Mouse (Mus musculus) CH12.LX (cell line): Measurements from ENCODE around the gene Cox17. TPM values are rescaled to one million over a fixed set of nuclear protein-coding genes. Genes with fewer than 3 reads are reported as not detected.
A peak's percentile ranks its signal among the peaks of the same experiment; 100 is the strongest.

ENCODE experiments used
- DNase-seq: peaks from one replicate; pipeline ENCODE4 v3.0.0-alpha.2; 2013; ENCODE audit errors: extremely low read depth
- H3K27ac ChIP-seq: 2 replicates; pipeline ENCODE4 v1.5.1; 2012; ENCODE audit warnings: low read depth, mild to moderate bottlenecking, control low read depth, moderate library complexity; ENCODE audit not compliant: insufficient read depth
- H3K27me3 ChIP-seq: replicated peaks from 2 replicates; pipeline ENCODE3; 2012; ENCODE audit warnings: inconsistent platforms
- H3K36me3 ChIP-seq, 2 experiments: replicated peaks in 1 of 2; 2 replicates each; pipeline versions ENCODE3 to v1.6.1; 2012; ENCODE audit warnings: inconsistent platforms in 1 of 2, low read length in 1 of 2, mild to moderate bottlenecking in 1 of 2, mixed read lengths in 1 of 2, moderate library complexity in 1 of 2; ENCODE audit not compliant: control insufficient read depth in 1 of 2, insufficient read depth in 1 of 2
- H3K4me1 ChIP-seq, 2 experiments: 2 replicates each; pipeline ENCODE4 v1.6.1; 2012; ENCODE audit warnings: inconsistent platforms in 1 of 2, moderate library complexity in 1 of 2; ENCODE audit not compliant: insufficient read depth in 2 of 2, control insufficient read depth in 1 of 2
- H3K4me2 ChIP-seq: 2 replicates; pipeline ENCODE4 v1.6.1; 2012; ENCODE audit warnings: low read depth, mild to moderate bottlenecking, control low read depth; ENCODE audit not compliant: poor library complexity, insufficient read depth, severe bottlenecking
- H3K4me3 ChIP-seq, 3 experiments: fragments of 150-350 bp in 1 of 3; sonication (generic) in 1 of 3; replicated peaks in 1 of 3; 2 replicates each; pipeline versions ENCODE3 to v1.5.1; 2011 to 2012; ENCODE audit warnings: low read depth in 2 of 3, low read length in 2 of 3, mild to moderate bottlenecking in 2 of 3, moderate library complexity in 2 of 3, control low read depth in 1 of 3, improper control_type of control experiment in 1 of 3, inconsistent platforms in 1 of 3, mixed read lengths in 1 of 3; ENCODE audit not compliant: poor library complexity in 1 of 3
- H3K79me2 ChIP-seq: replicated peaks from 2 replicates; pipeline ENCODE4 v1.6.1; 2012; ENCODE audit warnings: mild to moderate bottlenecking, moderate library complexity; ENCODE audit not compliant: control insufficient read depth, poor library complexity, insufficient read depth, severe bottlenecking; ENCODE audit errors: extremely low read depth
- H3K9ac ChIP-seq: 2 replicates; pipeline ENCODE4 v1.6.1; 2012; ENCODE audit warnings: low read depth, mild to moderate bottlenecking, control low read depth, moderate library complexity; ENCODE audit not compliant: insufficient read depth
- H3K9me3 ChIP-seq: replicated peaks from 2 replicates; pipeline ENCODE3; 2012; ENCODE audit warnings: low read length, inconsistent platforms, mixed read lengths
- BHLHE40 ChIP-seq: IDR thresholded peaks from 2 replicates; pipeline ENCODE4 v1.6.1; 2011; ENCODE audit warnings: mild to moderate bottlenecking, low read depth, low read length, improper control_type of control experiment
- CHD1 ChIP-seq: IDR thresholded peaks from 2 replicates; pipeline ENCODE4 v1.6.1; 2012; ENCODE audit warnings: low read depth, low read length, improper control_type of control experiment, inconsistent platforms
- CHD2 ChIP-seq: IDR thresholded peaks from 2 replicates; pipeline ENCODE4 v1.6.1; 2011; ENCODE audit warnings: low read length, improper control_type of control experiment
- CTCF ChIP-seq, 2 experiments: IDR thresholded peaks in 1 of 2; conservative IDR thresholded peaks in 1 of 2; 2 replicates each; pipeline ENCODE4 v1.5.1; 2011 to 2012; ENCODE audit warnings: low read depth in 2 of 2, low read length in 2 of 2, improper control_type of control experiment in 1 of 2, inconsistent platforms in 1 of 2, mild to moderate bottlenecking in 1 of 2, moderate library complexity in 1 of 2
- E2F4 ChIP-seq: IDR thresholded peaks from 2 replicates; pipeline ENCODE4 v1.6.1; 2011; ENCODE audit warnings: low read depth, low read length, improper control_type of control experiment; ENCODE audit not compliant: insufficient replicate concordance
- ELF1 ChIP-seq: IDR thresholded peaks from 2 replicates; pipeline ENCODE4 v1.6.1; 2014; ENCODE audit warnings: low read depth, mild to moderate bottlenecking, inconsistent platforms, low read length, improper control_type of control experiment
- EP300 ChIP-seq: IDR thresholded peaks from 2 replicates; pipeline ENCODE4 v1.6.1; 2011; ENCODE audit warnings: low read length, improper control_type of control experiment
- ETS1 ChIP-seq: conservative IDR thresholded peaks from 2 replicates; pipeline ENCODE4 v1.6.1; 2012; ENCODE audit warnings: low read depth, mild to moderate bottlenecking, inconsistent platforms, low read length, improper control_type of control experiment, moderate library complexity
- GABPA ChIP-seq: IDR thresholded peaks from 2 replicates; pipeline ENCODE4 v1.6.1; 2012; ENCODE audit warnings: low read depth, low read length, improper control_type of control experiment, inconsistent platforms; ENCODE audit not compliant: insufficient replicate concordance
- IRF4 ChIP-seq: IDR thresholded peaks from 2 replicates; pipeline ENCODE4 v1.6.1; 2014; ENCODE audit warnings: low read depth, mild to moderate bottlenecking, inconsistent platforms, low read length, improper control_type of control experiment
- JUN ChIP-seq: IDR thresholded peaks from 2 replicates; pipeline ENCODE4 v1.6.1; 2011; ENCODE audit warnings: low read depth, mild to moderate bottlenecking, low read length, improper control_type of control experiment, moderate library complexity; ENCODE audit not compliant: insufficient read depth
- JUND ChIP-seq: conservative IDR thresholded peaks from 2 replicates; pipeline ENCODE4 v1.6.1; 2011; ENCODE audit warnings: low read depth, low read length, improper control_type of control experiment
- KAT2A ChIP-seq: IDR thresholded peaks from 2 replicates; pipeline ENCODE4 v1.6.1; 2012; ENCODE audit warnings: low read length, improper control_type of control experiment, inconsistent platforms; ENCODE audit not compliant: insufficient replicate concordance
- MAFK ChIP-seq: IDR thresholded peaks from 2 replicates; pipeline ENCODE4 v1.6.1; 2011; ENCODE audit warnings: low read length, improper control_type of control experiment; ENCODE audit not compliant: insufficient replicate concordance
- MAX ChIP-seq: IDR thresholded peaks from 2 replicates; pipeline ENCODE4 v1.6.1; 2011; ENCODE audit warnings: low read length, improper control_type of control experiment
- MAZ ChIP-seq: IDR thresholded peaks from 2 replicates; pipeline ENCODE4 v1.6.1; 2012; ENCODE audit warnings: low read depth, mild to moderate bottlenecking, inconsistent platforms, low read length, improper control_type of control experiment, moderate library complexity
- MEF2A ChIP-seq: IDR thresholded peaks from 2 replicates; pipeline ENCODE4 v1.6.1; 2014; ENCODE audit warnings: low read depth, mild to moderate bottlenecking, inconsistent platforms, low read length, improper control_type of control experiment, borderline replicate concordance
- MXI1 ChIP-seq: IDR thresholded peaks from 2 replicates; pipeline ENCODE4 v1.6.1; 2011; ENCODE audit warnings: mild to moderate bottlenecking, low read depth, low read length, improper control_type of control experiment
- MYC ChIP-seq: IDR thresholded peaks from 2 replicates; pipeline ENCODE4 v1.6.1; 2011; ENCODE audit warnings: low read depth, mild to moderate bottlenecking, improper control_type of control experiment, low read length
- NRF1 ChIP-seq: IDR thresholded peaks from 2 replicates; pipeline ENCODE4 v1.6.1; 2014; ENCODE audit warnings: low read depth, mild to moderate bottlenecking, inconsistent platforms, low read length, improper control_type of control experiment, moderate library complexity
- PAX5 ChIP-seq: IDR thresholded peaks from 2 replicates; pipeline ENCODE4 v1.6.1; 2012; ENCODE audit warnings: low read length, inconsistent platforms, mixed read lengths
- POLR2A ChIP-seq: IDR thresholded peaks from 2 replicates; pipeline ENCODE4 v1.6.1; 2011; ENCODE audit warnings: low read depth, mild to moderate bottlenecking, improper control_type of control experiment, low read length
- POLR2AphosphoS2 ChIP-seq: IDR thresholded peaks from 2 replicates; pipeline ENCODE4 v1.6.1; 2011; ENCODE audit warnings: low read depth, low read length, improper control_type of control experiment
- RAD21 ChIP-seq: IDR thresholded peaks from 2 replicates; pipeline ENCODE4 v1.6.1; 2011; ENCODE audit warnings: low read depth, mild to moderate bottlenecking, low read length, improper control_type of control experiment, moderate library complexity
- RCOR1 ChIP-seq: conservative IDR thresholded peaks from 2 replicates; pipeline ENCODE4 v1.6.1; 2012; ENCODE audit warnings: low read depth, mild to moderate bottlenecking, inconsistent platforms, low read length, improper control_type of control experiment
- SIN3A ChIP-seq: IDR thresholded peaks from 2 replicates; pipeline ENCODE4 v1.6.1; 2012; ENCODE audit warnings: low read length, improper control_type of control experiment, inconsistent platforms
- SMC3 ChIP-seq: IDR thresholded peaks from 2 replicates; pipeline ENCODE4 v1.6.1; 2011; ENCODE audit warnings: low read depth, low read length, improper control_type of control experiment
- TBP ChIP-seq: conservative IDR thresholded peaks from 2 replicates; pipeline ENCODE4 v1.6.1; 2011; ENCODE audit warnings: low read depth, low read length, improper control_type of control experiment
- TCF12 ChIP-seq: IDR thresholded peaks from 2 replicates; pipeline ENCODE4 v1.6.1; 2014; ENCODE audit warnings: low read depth, mild to moderate bottlenecking, inconsistent platforms, low read length, improper control_type of control experiment
- USF2 ChIP-seq: conservative IDR thresholded peaks from 2 replicates; pipeline ENCODE4 v1.6.1; 2011; ENCODE audit warnings: low read depth, low read length, improper control_type of control experiment
- ZC3H11A ChIP-seq: IDR thresholded peaks from 2 replicates; pipeline ENCODE4 v1.6.1; 2012; ENCODE audit warnings: low read depth, mild to moderate bottlenecking, inconsistent platforms, low read length, improper control_type of control experiment
- ZKSCAN1 ChIP-seq: IDR thresholded peaks from 2 replicates; pipeline ENCODE4 v1.6.1; 2012; ENCODE audit warnings: low read depth, inconsistent platforms, low read length, improper control_type of control experiment, borderline replicate concordance
- dilution Hi-C: fragments of 300-500 bp; cut with MboI; formaldehyde crosslinking; loops from 2 replicates; pipeline ENCODE4 v1.14.3; 2020; ENCODE audit warnings: low sequenced_read_pairs; ENCODE audit not compliant: extremely low pct_unique_long_range_greater_than_20kb, extremely low pct_ligation_motif_present
- in situ Hi-C: fragments of 300-500 bp; cut with MboI; formaldehyde crosslinking; loops from 3 replicates; pipeline ENCODE4 v1.14.3; 2019; ENCODE audit warnings: low sequenced_read_pairs, low pct_ligation_motif_present, low pct_unique_long_range_greater_than_20kb, mixed read lengths
- polyA plus RNA-seq: library from polyadenylated mRNA; unstranded; fragments of >175 nt; gene quantifications from 2 replicates; pipeline ENCODE4 v1.2.1, GENCODE M21; 2012; ENCODE audit warnings: low read depth; ENCODE audit not compliant: insufficient read length
- total RNA-seq, 2 experiments: library from RNA; depleted of rRNA; stranded (reverse); fragments of 300-350 nt in 1 of 2; fragments of >200 nt in 1 of 2; gene quantifications; 2 replicates each; pipeline ENCODE4 v1.2.3; 2012 to 2014

The Cox17 gene
- total and polyA plus RNA-seq, 3 experiments: 410 to 706 (median 622) TPM

GRCm38 (mm10) chr16:38388757-38389156 is 42.0 kb downstream of the Cox17 start (continued):
- no peak for TF ChIP-seq MAZ
- peak; percentile 31; the same call in 1 of the 2 replicates for TF ChIP-seq TCF12

- H3K4me1 ChIP-seq: peaks cover 43 to 70% of the 10 kb centered on the region in 2 experiments
- TF ChIP-seq SIN3A (peak; percentile 49; the same call in 1 of the 2 replicates), PAX5 (no peak), MEF2A (peak; percentile 95), ZC3H11A (no peak), RAD21 (no peak), POLR2A (no peak), JUN (peak; percentile 92), ZKSCAN1 (no peak), EP300 (peak; percentile 75; the same call in 1 of the 2 replicates), TBP (no peak), CHD1 (peak; percentile 77; the same call in 1 of the 2 replicates), E2F4 (no peak), POLR2AphosphoS2 (no peak), MYC (no peak; the same call in 1 of the 2 replicates), GABPA (no peak), MAX (no peak), KAT2A (no peak), TCF12 (peak; percentile 74), ETS1 (peak; percentile 93), MXI1 (no peak), BHLHE40 (peak; percentile 61), CHD2 (no peak; the same call in 1 of the 2 replicates), SMC3 (no peak), RCOR1 (no peak), IRF4 (peak; percentile 94), MAFK (peak; percentile 67; the same call in 1 of the 2 replicates), MAZ (peak; percentile 80), NRF1 (0 out of 2 replicates have a peak, but pooled peaks have one; percentile 5), JUND (peak; percentile 88), ELF1 (no peak), USF2 (no peak), CTCF (conservative IDR thresholded peaks at IDR 0.05 in 1 of 2, IDR thresholded peaks at IDR 0.05 in 1 of 2; ENCODE audit: low read depth in 2 of 2, low read length in 2 of 2) (no peak)
- peak overlapping the region; percentile 25 for H3K9ac ChIP-seq
- H3K36me3 ChIP-seq: no peaks in the 10 kb centered on the region
- H3K79me2 ChIP-seq: 0 out of 2 replicates have a peak, but pooled peaks cover 2% of the 10 kb centered on the region
- no peaks in the 10 kb centered on the region for H3K27me3 ChIP-seq
- dilution Hi-C loops (no loop called here), in situ Hi-C loops (no loop called here)
- no peak overlapping the region for H3K4me3 ChIP-seq
- H3K9me3 ChIP-seq: no peaks in the 10 kb centered on the region
- DNase-seq: no peak
- H3K27ac ChIP-seq: peak overlapping the region; percentile 93
- H3K4me2 ChIP-seq: peak overlapping the region; percentile 9; the same call in 1 of the 2 replicates
Observed at GRCm38 (mm10) chr16:38389284-38389893, 42.6 kb downstream of the Cox17 start.
